Mouse (Mus musculus): ENCODE data around the gene Znhit3. TPM values are rescaled to one million over a fixed set of nuclear protein-coding genes. Genes with fewer than 3 reads are reported as not detected.

The Znhit3 gene
- polyA plus RNA-seq, 1 experiment from 2014 or later: 70.1 TPM

DNA sequence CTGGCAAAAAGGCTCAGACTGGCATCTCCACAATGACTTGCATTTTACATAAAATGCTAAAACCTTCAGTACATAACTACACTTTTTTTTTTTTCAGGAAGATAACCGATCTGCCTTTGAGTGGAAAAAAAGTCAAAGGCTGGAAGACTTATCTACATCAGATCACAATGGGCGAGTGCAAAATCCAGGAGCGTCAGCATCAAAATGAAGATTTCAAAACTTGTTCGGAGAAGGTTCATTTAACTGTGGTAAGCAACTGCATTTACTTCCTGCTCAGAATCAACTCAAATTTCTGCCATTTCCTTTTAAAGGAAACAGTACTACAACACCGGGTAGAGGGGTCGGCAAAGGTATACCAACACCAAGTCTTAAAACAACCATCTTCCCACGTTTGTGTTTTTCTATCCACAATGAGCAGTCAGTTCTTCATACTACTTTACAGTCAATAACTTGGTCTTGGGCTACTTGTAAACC is 47.3 kb downstream of the Znhit3 start:
- Histone ChIP-seq H3K9me3 (ENCODE audit: control insufficient read depth, low read length) (no peaks in the 10 kb centered on the region), H3K36me3 (ENCODE audit: control insufficient read depth, insufficient read depth, low read length) (no peaks in the 10 kb centered on the region), H3K4me1 (ENCODE audit: control insufficient read depth, insufficient read depth, low read length) (peaks cover 7% of the 10 kb centered on the region), H3K9ac (ENCODE audit: low read length) (peak overlapping the region; percentile 90), H3K4me2 (ENCODE audit: low read depth) (peak overlapping the region; percentile 82), H3K4me3 (ENCODE audit: low read depth, low read length) (peak overlapping the region; percentile 89), H3K27ac (ENCODE audit: low read depth, low read length) (no peak overlapping the region), H3K27me3 (ENCODE audit: control insufficient read depth, insufficient read depth, low read length) (no peaks in the 10 kb centered on the region)
- ATAC-seq (ENCODE audit: insufficient read depth, low FRiP score, low TSS enrichment): no peak
- 21% methylated on average over 7 of the region's 7 CpGs for WGBS
- no peak for DNase-seq (ENCODE audit: low spot score)

DNA sequence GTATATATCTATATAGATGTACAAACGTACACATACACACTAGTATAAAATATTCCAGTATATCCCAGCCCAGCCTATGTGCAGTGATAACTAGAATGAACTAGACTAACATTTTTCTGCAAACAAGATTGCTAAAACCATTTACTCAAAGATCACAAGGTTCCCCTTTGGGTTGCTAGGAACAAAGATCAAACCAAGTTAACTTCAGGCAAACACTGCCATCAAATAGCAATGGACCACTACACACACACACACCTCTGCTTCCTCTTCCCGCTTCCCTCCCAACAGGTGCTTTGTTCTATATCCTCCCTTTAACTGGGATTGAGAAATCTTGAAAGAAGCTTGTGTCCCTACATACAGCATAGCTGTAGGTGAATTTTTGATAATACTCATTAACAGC is 48.6 kb downstream of the Znhit3 start:
- 0 out of 2 replicates have a peak overlapping the region, but pooled peaks have one; percentile 9 for H3K4me2 ChIP-seq (ENCODE audit: low read depth)
- no peak overlapping the region for H3K9ac ChIP-seq (ENCODE audit: low read length)
- H3K4me3 ChIP-seq (ENCODE audit: low read depth, low read length): no peak overlapping the region
- no peaks in the 10 kb centered on the region for H3K9me3 ChIP-seq (ENCODE audit: control insufficient read depth, low read length)
- H3K27ac ChIP-seq (ENCODE audit: low read depth, low read length): no peak overlapping the region
- H3K4me1 ChIP-seq (ENCODE audit: control insufficient read depth, insufficient read depth, low read length): peaks cover 7% of the 10 kb centered on the region
- DNase-seq (ENCODE audit: low spot score): no peak
- H3K36me3 ChIP-seq (ENCODE audit: control insufficient read depth, insufficient read depth, low read length): no peaks in the 10 kb centered on the region
- no peak for ATAC-seq (ENCODE audit: insufficient read depth, low FRiP score, low TSS enrichment)
- WGBS: 93% methylated on average over 2 of the region's 2 CpGs
- H3K27me3 ChIP-seq (ENCODE audit: control insufficient read depth, insufficient read depth, low read length): no peaks in the 10 kb centered on the region

DNA sequence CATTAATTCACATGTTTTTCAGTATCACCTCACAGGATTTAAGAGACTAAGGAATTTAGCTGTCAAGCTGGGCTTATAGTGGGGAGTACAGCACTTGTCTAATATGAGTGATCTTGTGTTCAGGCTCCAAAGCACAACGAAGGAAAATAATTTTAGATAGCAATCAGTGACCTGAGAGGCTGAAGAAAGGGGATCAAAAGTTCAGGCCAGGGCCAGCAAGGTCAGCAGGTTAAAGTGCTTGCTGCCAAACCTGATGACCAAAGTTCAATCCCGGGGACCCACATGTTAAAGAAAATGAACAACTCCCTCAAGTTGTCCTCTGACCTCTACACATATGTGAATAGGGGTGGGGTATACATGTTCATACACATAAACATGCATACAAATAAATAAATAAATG is 50.9 kb downstream of the Znhit3 start:
- Histone ChIP-seq H3K36me3 (ENCODE audit: control insufficient read depth, insufficient read depth, low read length) (no peaks in the 10 kb centered on the region), H3K27ac (ENCODE audit: low read depth, low read length) (no peak overlapping the region), H3K9ac (ENCODE audit: low read length) (no peak overlapping the region), H3K4me3 (ENCODE audit: low read depth, low read length) (no peak overlapping the region), H3K4me1 (ENCODE audit: control insufficient read depth, insufficient read depth, low read length) (peaks cover 7% of the 10 kb centered on the region), H3K27me3 (ENCODE audit: control insufficient read depth, insufficient read depth, low read length) (no peaks in the 10 kb centered on the region), H3K9me3 (ENCODE audit: control insufficient read depth, low read length) (no peaks in the 10 kb centered on the region), H3K4me2 (ENCODE audit: low read depth) (no peak overlapping the region)
- 78% methylated on average over 2 of the region's 2 CpGs for WGBS
- DNase-seq (ENCODE audit: low spot score) (no peak), ATAC-seq (ENCODE audit: insufficient read depth, low FRiP score, low TSS enrichment) (no peak)

Small RNAs within 50 kb of the gene (microRNA-seq; reads per million reads assigned to microRNA genes)
- not detected for gene Gm23564

Other genes starting within 250 kb of the Znhit3 start
- 11.0 and 14.0 TPM in 2 replicates for gene Mrm1, start 96.9 kb downstream of the Znhit3 start, polyA plus RNA-seq (2014; fragmentation: Nextera tagmentation; extraction: Ambion mirVana)
- 11.6 and 13.8 TPM in 2 replicates for gene Dhrs11, start 87.4 kb downstream of the Znhit3 start, polyA plus RNA-seq (2014; fragmentation: Nextera tagmentation; extraction: Ambion mirVana)
- 71.1 and 73.7 TPM in 2 replicates for gene Ggnbp2, start 45.5 kb downstream of the Znhit3 start, polyA plus RNA-seq (2014; fragmentation: Nextera tagmentation; extraction: Ambion mirVana)
- 9.2 TPM in 2 replicates for gene Myo19, start 36.2 kb downstream of the Znhit3 start, polyA plus RNA-seq (2014; fragmentation: Nextera tagmentation; extraction: Ambion mirVana)
- 3.6 and 3.8 TPM in 2 replicates for gene Pigw, start 36.1 kb downstream of the Znhit3 start, polyA plus RNA-seq (2014; fragmentation: Nextera tagmentation; extraction: Ambion mirVana)
- 2.0 and 2.9 TPM in 2 replicates for gene Car4, start 41.4 kb upstream of the Znhit3 start, polyA plus RNA-seq (2014; fragmentation: Nextera tagmentation; extraction: Ambion mirVana)
- 7.9 and 8.6 TPM in 2 replicates for gene Usp32, start 223.8 kb upstream of the Znhit3 start, polyA plus RNA-seq (2014; fragmentation: Nextera tagmentation; extraction: Ambion mirVana)